Mouse (Mus musculus) gastrocnemius, adult 18-20 months (tissue): ENCODE data around the gene Gm5624. TPM values are rescaled to one million over a fixed set of nuclear protein-coding genes. Genes with fewer than 3 reads are reported as not detected.
"Not testable (repeated sequence)": the region's sequence is repeated elsewhere in the genome, so short reads cannot be mapped to it uniquely, and the experiment has no call there.

Source experiments
- DNase-seq: peaks from one replicate; pipeline ENCODE4 v3.0.0; 2021; ENCODE audit warnings: low spot score
- long read RNA-seq, 2 experiments: library from polyadenylated mRNA; stranded (forward); transcript quantifications; one replicate each; pipeline ENCODE4 v2.0.0; 2021
- total RNA-seq, 2 experiments: library from RNA; stranded (reverse); gene quantifications; 2 replicates each; pipeline ENCODE4 v1.2.3; 2021

The Gm5624 gene
- not detected for total RNA-seq
- long read RNA-seq, experiment 1 = 0 reads
- long read RNA-seq, experiment 2 = 0 reads

DNA sequence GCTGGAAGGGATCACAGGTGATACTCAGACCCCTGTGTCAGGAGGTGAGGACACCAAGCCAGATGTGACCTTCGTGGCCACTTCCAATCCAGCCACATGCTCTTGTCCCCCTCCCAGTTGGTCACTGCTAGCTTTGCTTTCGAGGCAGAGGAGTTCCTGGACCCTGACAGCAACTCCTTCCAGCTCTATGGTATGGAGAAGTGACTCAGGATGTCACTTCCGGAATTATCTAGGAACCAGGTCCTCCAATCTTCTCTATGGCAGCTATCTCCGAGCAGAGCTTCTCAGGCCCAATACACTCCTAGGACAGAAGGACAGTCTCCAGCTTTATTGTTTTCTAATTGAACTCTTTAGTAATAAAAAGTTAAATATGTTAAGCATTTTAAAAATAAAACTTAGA is at the start of gene Gm5624:
Gene Gm5624, minus strand, starts transcription at position 202 of the 400 bp plus-strand sequence.
- DNase-seq = not testable (repeated sequence)

DNA sequence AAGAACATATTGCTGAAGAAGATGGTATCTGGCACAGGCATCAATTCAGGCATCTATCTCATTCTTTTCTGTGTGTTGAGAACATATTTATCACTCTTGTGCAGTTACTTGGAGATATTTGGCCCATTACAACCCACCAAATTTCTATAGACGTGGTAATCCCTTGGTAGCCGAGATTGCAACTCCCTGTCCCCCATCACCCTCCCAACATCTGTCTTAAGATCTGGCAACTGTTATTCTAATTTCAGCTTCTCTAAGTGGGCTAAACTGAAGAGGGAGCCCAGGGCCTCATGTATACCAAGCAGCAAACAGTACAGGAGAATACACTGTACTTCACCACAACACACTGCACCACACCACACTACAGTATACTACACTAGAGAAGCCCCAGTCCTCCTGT is 36.0 kb downstream of the Gm5624 start:
- peak; percentile 0 for DNase-seq

GRCm38 (mm10) chr14:44582853-44583252 is 44.9 kb downstream of the Gm5624 start, which contains the start of gene Gm8247:
Gene Gm8247, plus strand, starts transcription at chr14:44583153.
- not testable (repeated sequence) for DNase-seq

DNA sequence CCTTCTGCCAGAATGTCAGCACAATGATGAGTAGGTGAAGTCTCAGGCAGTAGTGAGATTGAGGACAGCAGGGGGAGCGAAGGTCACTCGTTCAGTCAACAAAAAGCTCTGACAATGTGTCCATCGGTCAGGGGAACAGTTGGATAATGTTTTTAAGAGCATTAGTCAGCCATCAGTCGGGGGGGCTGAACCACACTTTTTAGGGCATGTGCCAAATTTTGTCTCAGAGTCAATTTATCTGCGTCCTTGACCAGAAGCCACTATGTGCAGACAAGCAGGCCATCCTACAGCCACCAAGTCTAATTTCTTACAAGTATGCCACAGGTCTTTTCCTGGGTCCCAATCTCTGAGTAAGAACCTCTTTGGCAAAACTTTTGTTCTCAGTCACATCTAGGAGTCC is 79.8 kb downstream of the Gm5624 start:
- not testable (repeated sequence) for DNase-seq

DNA sequence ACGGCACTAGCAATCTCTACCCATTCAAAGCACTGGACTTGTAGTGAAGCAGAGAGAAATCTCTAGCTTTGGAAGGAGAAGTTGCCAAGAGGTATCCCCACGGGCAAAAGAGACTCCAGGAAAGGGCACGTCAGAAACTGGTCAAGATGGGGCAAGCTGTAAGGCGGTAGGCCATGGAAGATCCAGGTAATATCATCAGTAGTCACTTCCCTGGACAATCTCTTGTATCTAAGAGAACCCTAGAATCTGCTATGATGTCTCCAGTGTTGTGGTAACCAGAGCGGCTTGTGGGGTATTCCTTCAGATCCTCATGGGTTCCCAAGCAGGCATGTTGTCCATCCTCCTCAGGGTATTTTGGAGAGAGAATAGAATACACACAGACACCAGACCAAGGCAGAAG is 109.8 kb downstream of the Gm5624 start, which contains the start of gene Gm17093:
Gene Gm17093, plus strand, starts transcription at position 301 of the 400 bp plus-strand sequence.
- not testable (repeated sequence) for DNase-seq

Other genes with a start within 250 kb of the Gm5624 start
- gene Gm3371, start 217.2 kb downstream of the Gm5624 start, total RNA-seq = not detected
- gene Gm8232, start 194.3 kb downstream of the Gm5624 start, total RNA-seq = not detected
- not detected for gene BC061237, start 135.5 kb downstream of the Gm5624 start, total RNA-seq
- not detected for gene Gm17093, start 109.7 kb downstream of the Gm5624 start, total RNA-seq
- not detected for gene Gm8247, start 44.8 kb downstream of the Gm5624 start, total RNA-seq
- gene Gm8257, start 78.5 kb upstream of the Gm5624 start, total RNA-seq = not detected
- not detected for gene Gm8267, start 122.4 kb upstream of the Gm5624 start, total RNA-seq
- gene Ptgdr, start 231.4 kb upstream of the Gm5624 start, total RNA-seq = not detected